Comparison of ENCODE assay signal across 10 mouse cellular contexts in genomic region chr8:70130066-70130465, GRCm38 (mm10). TPM values are rescaled to one million over a fixed set of nuclear protein-coding genes. Genes with fewer than 3 reads are reported as not detected.
DNase-seq lines count a peak whose midpoint lies in the region; ATAC-seq and TF ChIP-seq lines count a peak whose summit lies in the region.
"Had no signal": no experiment of that assay in that cellular context is flagged by ENCODE, and none has a peak within 500 bp of the region (broad histone marks: within the 10 kb centered on the region; RNA-seq: fewer than 3 reads in every experiment).

No protein-coding gene starts in this region.

- H3K36me3 ChIP-seq in intestine, postnatal 0 days (ENCODE audit: control insufficient read depth, insufficient read depth): peaks cover 19% of the 10 kb centered on the region; the same call in 1 of the 2 replicates
- H3K36me3 ChIP-seq in intestine, embryonic 16.5 days (ENCODE audit: control insufficient read depth, insufficient read depth, low read length): peaks cover 6% of the 10 kb centered on the region
- peaks cover 23% of the 10 kb centered on the region for H3K36me3 ChIP-seq in ES-Bruce4 (ENCODE audit: control insufficient read depth, insufficient read depth, low read length, poor library complexity, severe bottlenecking)
- peaks cover 5% of the 10 kb centered on the region; the same call in 1 of the 2 replicates for H3K36me3 ChIP-seq in midbrain, embryonic 15.5 days (replicated peaks)

- DNase-seq in MN1 (ENCODE audit: low spot score): peak; percentile 28
- DNase-seq in cerebellum, postnatal 14 days: no peak
- DNase-seq in thymus, postnatal 25 days: no peak

- TF ChIP-seq POLR2A in ES-Bruce4 (IDR thresholded peaks at IDR 0.05; ENCODE audit: insufficient read depth, low read length): no peak

- no peak overlapping the region for H3K9ac ChIP-seq in intestine, postnatal 0 days (ENCODE audit: low read depth, low read length)
- no peak overlapping the region for H3K9ac ChIP-seq in intestine, embryonic 16.5 days (ENCODE audit: low read depth, low read length)
- peak overlapping the region; percentile 89 for H3K9ac ChIP-seq in ES-Bruce4 (ENCODE audit: low read depth, poor library complexity, severe bottlenecking)
- no peak overlapping the region for H3K9ac ChIP-seq in midbrain, embryonic 15.5 days
- H3K9ac ChIP-seq: midbrain, embryonic 12.5 days had no signal

- WGBS in intestine, postnatal 0 days: 92% methylated on average over 3 of the region's 3 CpGs
- 77% methylated on average over 3 of the region's 3 CpGs for WGBS in intestine, embryonic 16.5 days
- 87% methylated on average over 3 of the region's 3 CpGs for WGBS in midbrain, embryonic 15.5 days

- H3K27me3 ChIP-seq in intestine, postnatal 0 days (replicated peaks; ENCODE audit: control insufficient read depth, insufficient read depth, low read length): no peaks in the 10 kb centered on the region
- no peaks in the 10 kb centered on the region for H3K27me3 ChIP-seq in intestine, embryonic 16.5 days (replicated peaks; ENCODE audit: control insufficient read depth, insufficient read depth, low read length)
- H3K27me3 ChIP-seq in ES-Bruce4 (ENCODE audit: control insufficient read depth, insufficient read depth, low read length, poor library complexity, severe bottlenecking): no peaks in the 10 kb centered on the region
- H3K27me3 ChIP-seq in midbrain, embryonic 15.5 days (replicated peaks): no peaks in the 10 kb centered on the region

- no peak for TF ChIP-seq EP300 in ES-Bruce4 (IDR thresholded peaks at IDR 0.05; ENCODE audit: insufficient read depth, low read depth, low read length)

- no peak overlapping the region for H3K4me2 ChIP-seq in intestine, postnatal 0 days (replicated peaks; ENCODE audit: low read depth)
- H3K4me2 ChIP-seq in intestine, embryonic 16.5 days (ENCODE audit: low read depth, low read length): no peak overlapping the region
- H3K4me2 ChIP-seq in midbrain, embryonic 15.5 days: no peak overlapping the region

- no peak overlapping the region for H3K4me3 ChIP-seq in intestine, postnatal 0 days (ENCODE audit: low read depth, low read length)
- H3K4me3 ChIP-seq in intestine, embryonic 16.5 days (ENCODE audit: low read length): no peak overlapping the region
- peak overlapping the region; percentile 23; the same call in 1 of the 2 replicates for H3K4me3 ChIP-seq in ES-Bruce4 (ENCODE audit: low read depth, low read length)
- no peak overlapping the region for H3K4me3 ChIP-seq in midbrain, embryonic 15.5 days

- ATAC-seq in intestine, postnatal 0 days: no peak
- no peak for ATAC-seq in intestine, embryonic 16.5 days
- ATAC-seq in midbrain, embryonic 15.5 days (replicated peaks): 0 out of 2 replicates have a peak, but pooled peaks have one; percentile 1

- H3K27ac ChIP-seq in intestine, postnatal 0 days (ENCODE audit: low read depth, low read length): peak overlapping the region; percentile 66
- no peak overlapping the region for H3K27ac ChIP-seq in intestine, embryonic 16.5 days (ENCODE audit: low read length)
- peak overlapping the region; percentile 70 for H3K27ac ChIP-seq in ES-Bruce4 (ENCODE audit: insufficient read depth, low read length)
- peak overlapping the region; percentile 67 for H3K27ac ChIP-seq in midbrain, embryonic 15.5 days
- H3K27ac ChIP-seq: midbrain, embryonic 12.5 days; stomach, postnatal 0 days had no signal

- H3K4me1 ChIP-seq in intestine, postnatal 0 days (replicated peaks; ENCODE audit: control insufficient read depth, insufficient read depth, low read length): 0 out of 2 replicates have a peak, but pooled peaks cover 4% of the 10 kb centered on the region
- H3K4me1 ChIP-seq in intestine, embryonic 16.5 days (ENCODE audit: control insufficient read depth, insufficient read depth, low read length): peaks cover 21% of the 10 kb centered on the region
- peaks cover 6% of the 10 kb centered on the region for H3K4me1 ChIP-seq in ES-Bruce4 (ENCODE audit: control insufficient read depth, insufficient read depth, low read length)
- H3K4me1 ChIP-seq in midbrain, embryonic 15.5 days: peaks cover 14% of the 10 kb centered on the region

- no peaks in the 10 kb centered on the region for H3K9me3 ChIP-seq in intestine, postnatal 0 days (ENCODE audit: control insufficient read depth)
- no peaks in the 10 kb centered on the region for H3K9me3 ChIP-seq in intestine, embryonic 16.5 days (ENCODE audit: control insufficient read depth, low read length)
- no peaks in the 10 kb centered on the region for H3K9me3 ChIP-seq in ES-Bruce4 (replicated peaks; ENCODE audit: control insufficient read depth, insufficient read depth, low read length, poor library complexity, severe bottlenecking)
- H3K9me3 ChIP-seq in midbrain, embryonic 15.5 days: no peaks in the 10 kb centered on the region
- H3K9me3 ChIP-seq: G1E; midbrain, embryonic 12.5 days had no signal

- no peak for TF ChIP-seq CTCF in intestine, postnatal 0 days (IDR thresholded peaks at IDR 0.05; ENCODE audit: low read depth)
- no peak for TF ChIP-seq CTCF in ES-Bruce4 (IDR thresholded peaks at IDR 0.05; ENCODE audit: low read depth, low read length)

RNA-seq across cellular contexts. Expression of gene Nr2c2ap, which starts 1.1 kb away (rescaled TPM):
- polyA plus RNA-seq in intestine, postnatal 0 days (2015; fragmentation: Nextera tagmentation; extraction: Ambion mirVana): 44.0 and 44.1 TPM in 2 replicates
- 50.7 and 51.7 TPM in 2 replicates for polyA plus RNA-seq in intestine, embryonic 16.5 days (2015; fragmentation: Nextera tagmentation; extraction: Ambion mirVana)
- polyA plus RNA-seq in ES-Bruce4 (2011; ENCODE audit: insufficient read depth, insufficient read length, low read depth, missing spikeins): 38.0 and 42.7 TPM in 2 replicates
- polyA plus RNA-seq in midbrain, embryonic 15.5 days (2015; fragmentation: Nextera tagmentation; extraction: Ambion mirVana): 36.7 and 39.1 TPM in 2 replicates

RNA-seq across cellular contexts. Expression of gene Rfxank, which starts 8.9 kb away (rescaled TPM):
- 11.1 and 11.2 TPM in 2 replicates for polyA plus RNA-seq in intestine, postnatal 0 days (2015; fragmentation: Nextera tagmentation; extraction: Ambion mirVana)
- 12.6 and 15.3 TPM in 2 replicates for polyA plus RNA-seq in intestine, embryonic 16.5 days (2015; fragmentation: Nextera tagmentation; extraction: Ambion mirVana)
- polyA plus RNA-seq in ES-Bruce4 (2011; ENCODE audit: insufficient read depth, insufficient read length, low read depth, missing spikeins): 7.9 and 8.2 TPM in 2 replicates
- 13.4 and 14.2 TPM in 2 replicates for polyA plus RNA-seq in midbrain, embryonic 15.5 days (2015; fragmentation: Nextera tagmentation; extraction: Ambion mirVana)

RNA-seq across cellular contexts. Expression of gene Borcs8, which starts 9.2 kb away (rescaled TPM):
- polyA plus RNA-seq in intestine, postnatal 0 days (2015; fragmentation: Nextera tagmentation; extraction: Ambion mirVana): 29.2 and 32.5 TPM in 2 replicates
- polyA plus RNA-seq in intestine, embryonic 16.5 days (2015; fragmentation: Nextera tagmentation; extraction: Ambion mirVana): 38.4 and 42.4 TPM in 2 replicates
- polyA plus RNA-seq in ES-Bruce4 (2011; ENCODE audit: insufficient read depth, insufficient read length, low read depth, missing spikeins): 24.1 and 28.3 TPM in 2 replicates
- 59.1 and 64.8 TPM in 2 replicates for polyA plus RNA-seq in midbrain, embryonic 15.5 days (2015; fragmentation: Nextera tagmentation; extraction: Ambion mirVana)

RNA-seq across cellular contexts. Expression of gene Ncan, which starts 9.4 kb away (rescaled TPM):
- 0.31 and 0.39 TPM in 2 replicates for polyA plus RNA-seq in intestine, postnatal 0 days (2015; fragmentation: Nextera tagmentation; extraction: Ambion mirVana)
- 0.89 and 0.98 TPM in 2 replicates for polyA plus RNA-seq in intestine, embryonic 16.5 days (2015; fragmentation: Nextera tagmentation; extraction: Ambion mirVana)
- polyA plus RNA-seq in ES-Bruce4 (2011; ENCODE audit: insufficient read depth, insufficient read length, low read depth, missing spikeins): 1.4 and 1.6 TPM in 2 replicates
- 186 and 193 TPM in 2 replicates for polyA plus RNA-seq in midbrain, embryonic 15.5 days (2015; fragmentation: Nextera tagmentation; extraction: Ambion mirVana)
- polyA plus RNA-seq: G1E had no signal

RNA-seq across cellular contexts. Expression of gene Mef2b, which starts 9.4 kb away (rescaled TPM):
- 0.12 TPM in 1 of 2 replicates, not detected in the other for polyA plus RNA-seq in intestine, postnatal 0 days (2015; fragmentation: Nextera tagmentation; extraction: Ambion mirVana)
- polyA plus RNA-seq in intestine, embryonic 16.5 days (2015; fragmentation: Nextera tagmentation; extraction: Ambion mirVana): 0.11 and 0.23 TPM in 2 replicates
- polyA plus RNA-seq in ES-Bruce4 (2011; ENCODE audit: insufficient read depth, insufficient read length, low read depth, missing spikeins): 4.4 and 5.8 TPM in 2 replicates
- 0.37 and 0.56 TPM in 2 replicates for polyA plus RNA-seq in midbrain, embryonic 15.5 days (2015; fragmentation: Nextera tagmentation; extraction: Ambion mirVana)
